Mouse (Mus musculus): ENCODE measurements around the gene Mroh2a.

GRCm38 (mm10) chr1:88213766-88214461, 12.9 kb upstream of the Mroh2a start:
- TF ChIP-seq CTCF (IDR thresholded peaks at IDR 0.05; ENCODE audit: control insufficient read depth, insufficient read depth, low read length) (no peak), POLR2A (IDR thresholded peaks at IDR 0.05; ENCODE audit: borderline replicate concordance, control insufficient read depth, low read depth, low read length) (no peak)
